Comparison of ENCODE assay signal across 16 mouse cellular contexts in the genomic region with DNA sequence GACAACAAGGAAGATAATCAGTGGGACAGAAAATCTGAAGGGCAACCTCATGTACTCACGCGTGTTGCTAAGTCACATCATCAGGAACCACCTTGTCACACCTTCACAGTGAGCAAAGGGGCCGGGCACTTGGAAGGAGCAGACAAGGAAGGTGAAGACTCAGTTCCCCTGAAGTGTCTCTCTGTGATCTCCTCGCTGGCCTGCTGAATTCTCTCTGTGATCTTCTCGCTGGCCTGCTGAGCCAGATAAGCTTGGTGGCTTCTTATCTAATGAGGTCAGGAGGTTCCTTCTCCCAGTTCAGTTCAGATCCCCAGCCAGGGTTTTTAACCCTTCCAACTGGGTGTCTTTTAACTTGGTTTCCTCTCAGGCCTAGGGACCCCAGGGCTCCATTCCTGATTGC. TPM values are rescaled to one million over a fixed set of nuclear protein-coding genes. Genes with fewer than 3 reads are reported as not detected.
DNase-seq lines count a peak whose midpoint lies in the region; ATAC-seq and TF ChIP-seq lines count a peak whose summit lies in the region.
"Had no signal": no experiment of that assay in that cellular context is flagged by ENCODE, and none has a peak within 500 bp of the region (broad histone marks: within the 10 kb centered on the region; RNA-seq: fewer than 3 reads in every experiment).

No protein-coding gene starts in this region.

- H3K27ac ChIP-seq in intestine, embryonic 15.5 days = peak overlapping the region; percentile 54; the same call in 1 of the 2 replicates
- no peak overlapping the region for H3K27ac ChIP-seq in layer of hippocampus, adult 2 months
- no peak overlapping the region for H3K27ac ChIP-seq in left cerebral cortex, adult 2 months
- H3K27ac ChIP-seq: hindbrain, postnatal 0 days; limb, embryonic 13.5 days had no signal

- H3K4me3 ChIP-seq in G1E (ENCODE audit: low read depth, low read length) = peak overlapping the region; percentile 67
- H3K4me3 ChIP-seq in intestine, embryonic 15.5 days (replicated peaks) = no peak overlapping the region
- H3K4me3 ChIP-seq in layer of hippocampus, adult 2 months = no peak overlapping the region
- no peak overlapping the region for H3K4me3 ChIP-seq in left cerebral cortex, adult 2 months
- H3K4me3 ChIP-seq: limb, embryonic 13.5 days had no signal

- intact Hi-C loops in left cerebral cortex, adult 2 months (cut with DNase I) = no loop called here

- 62% methylated on average over 5 of the region's 5 CpGs for WGBS in intestine, embryonic 15.5 days

- ATAC-seq in G1E (ENCODE audit: extremely low read depth, insufficient number of reproducible peaks, low FRiP score, poor library complexity, severe bottlenecking) = peak; percentile 86
- peak; percentile 81 for ATAC-seq in intestine, embryonic 15.5 days
- peak; percentile 56 for ATAC-seq in megakaryocyte, adult 5-6 weeks (ENCODE audit: poor library complexity, severe bottlenecking)
- ATAC-seq: hindbrain, postnatal 0 days had no signal

- no peak for TF ChIP-seq CTCF in G1E (IDR thresholded peaks at IDR 0.05; ENCODE audit: low read depth, low read length)
- TF ChIP-seq CTCF in layer of hippocampus, adult 2 months (conservative IDR thresholded peaks at IDR 0.05) = no peak
- TF ChIP-seq CTCF in left cerebral cortex, adult 2 months (IDR thresholded peaks at IDR 0.05) = no peak

- no peaks in the 10 kb centered on the region for H3K27me3 ChIP-seq in G1E (ENCODE audit: insufficient read depth, low read length)
- H3K27me3 ChIP-seq in intestine, embryonic 15.5 days (replicated peaks) = no peaks in the 10 kb centered on the region
- H3K27me3 ChIP-seq: limb, embryonic 13.5 days had no signal

- peaks cover 7% of the 10 kb centered on the region for H3K36me3 ChIP-seq in G1E (replicated peaks)
- H3K36me3 ChIP-seq in intestine, embryonic 15.5 days = no peaks in the 10 kb centered on the region
- H3K36me3 ChIP-seq: limb, embryonic 13.5 days had no signal

- DNase-seq in G1E (ENCODE audit: low spot score) (peak; percentile 81), MEL-GATA-1-ER (ENCODE audit: extremely low read depth, low read depth) (peak; percentile 95)
- no peak for DNase-seq in layer of hippocampus, adult 2 months (ENCODE audit: low spot score in 2 of 2)
- DNase-seq in left cerebral cortex, adult 2 months (ENCODE audit: extremely low spot score in 1 of 2, low spot score in 2 of 2) = no peak
- no peak for DNase-seq in gastrocnemius, postnatal 25 days
- no peak for DNase-seq in frontal cortex, postnatal 25 days (ENCODE audit: low spot score in 2 of 2)
- DNase-seq: adrenal gland, postnatal 25 days; cerebellum, adult 18-20 months; kidney, postnatal 10 days; lung, postnatal 36 days had no signal

- peaks cover 73% of the 10 kb centered on the region for H3K4me1 ChIP-seq in G1E (ENCODE audit: insufficient read depth, low read depth, low read length)
- no peaks in the 10 kb centered on the region; the same call in 1 of the 2 replicates for H3K4me1 ChIP-seq in intestine, embryonic 15.5 days (replicated peaks)
- H3K4me1 ChIP-seq: limb, embryonic 13.5 days had no signal

- H3K9me3 ChIP-seq in G1E (replicated peaks) = no peaks in the 10 kb centered on the region
- H3K9me3 ChIP-seq in intestine, embryonic 15.5 days = no peaks in the 10 kb centered on the region
- H3K9me3 ChIP-seq: limb, embryonic 13.5 days had no signal

- H3K9ac ChIP-seq in intestine, embryonic 15.5 days = no peak overlapping the region
- H3K9ac ChIP-seq: limb, embryonic 13.5 days had no signal

- H3K4me2 ChIP-seq in intestine, embryonic 15.5 days (replicated peaks) = peak overlapping the region; percentile 40
- H3K4me2 ChIP-seq: limb, embryonic 13.5 days had no signal

RNA-seq across cellular contexts. Expression of a gene that starts 8.1 kb away (rescaled TPM):
- total RNA-seq in G1E (2014; fragmentation: Nextera tagmentation) (2.3 TPM in 1 of 2 replicates, not detected in the other), G1E (2017) (1.4 and 2.2 TPM in 2 replicates)
- polyA plus RNA-seq in G1E (2012) = 0.22 and 0.33 TPM in 2 replicates
- 2.4 and 3.3 TPM in 2 replicates for polyA plus RNA-seq in intestine, embryonic 15.5 days (2015; fragmentation: Nextera tagmentation; extraction: Ambion mirVana)
- total RNA-seq in megakaryocyte, adult 5-6 weeks (2015) = 5.5 and 6.3 TPM in 2 replicates
- 15.4 and 20.2 TPM in 2 replicates for total RNA-seq in megakaryocyte, adult 5-6 weeks (2017)
- not detected for total RNA-seq in layer of hippocampus, adult 2 months (2021)
- under 1 TPM in 1 of 2 experiments, not detected in 1; 0.34 TPM for total RNA-seq in left cerebral cortex, adult 2 months (2021)
- not detected for total RNA-seq in gastrocnemius, postnatal 25 days (2021)
- total RNA-seq: hindbrain, postnatal 0 days; layer of hippocampus, postnatal 25 days had no signal

RNA-seq across cellular contexts. Expression of a gene that starts 24.6 kb away (rescaled TPM):
- total RNA-seq in G1E (2014; fragmentation: Nextera tagmentation) (not detected in 2 replicates), G1E (2017) (not detected in 2 replicates)
- not detected in 2 replicates for polyA plus RNA-seq in G1E (2012)
- 0.19 and 0.23 TPM in 2 replicates for polyA plus RNA-seq in intestine, embryonic 15.5 days (2015; fragmentation: Nextera tagmentation; extraction: Ambion mirVana)
- 77.8 and 87.0 TPM in 2 replicates for total RNA-seq in megakaryocyte, adult 5-6 weeks (2015)
- total RNA-seq in megakaryocyte, adult 5-6 weeks (2017) = 72.1 and 98.8 TPM in 2 replicates
- total RNA-seq in layer of hippocampus, adult 2 months (2021) = not detected
- total RNA-seq in left cerebral cortex, adult 2 months (2021) = under 1 TPM; 0.36 to 0.72 TPM
- not detected for total RNA-seq in gastrocnemius, postnatal 25 days (2021)
- total RNA-seq: adrenal gland, postnatal 25 days; hindbrain, postnatal 0 days; layer of hippocampus, postnatal 25 days had no signal
- polyA plus RNA-seq: heart, embryonic 16.5 days; hindbrain, postnatal 0 days had no signal

RNA-seq across cellular contexts. Expression of a gene that starts 27.1 kb away (rescaled TPM):
- total RNA-seq in G1E (2014; fragmentation: Nextera tagmentation) (84.3 and 99.8 TPM in 2 replicates), G1E (2017) (63.4 and 71.0 TPM in 2 replicates)
- 14.3 and 15.6 TPM in 2 replicates for polyA plus RNA-seq in G1E (2012)
- 0.24 and 0.37 TPM in 2 replicates for polyA plus RNA-seq in intestine, embryonic 15.5 days (2015; fragmentation: Nextera tagmentation; extraction: Ambion mirVana)
- total RNA-seq in megakaryocyte, adult 5-6 weeks (2015) = 48.1 and 51.7 TPM in 2 replicates
- total RNA-seq in megakaryocyte, adult 5-6 weeks (2017) = 45.3 and 52.1 TPM in 2 replicates
- under 1 TPM; 0.25 to 0.36 TPM for total RNA-seq in layer of hippocampus, adult 2 months (2021)
- total RNA-seq in left cerebral cortex, adult 2 months (2021) = under 1 TPM; 0.18 to 0.49 TPM
- total RNA-seq in gastrocnemius, postnatal 25 days (2021) = under 1 TPM in 1 of 2 experiments, not detected in 1; 0.08 TPM

RNA-seq across cellular contexts. Expression of a gene that starts 39.6 kb away (rescaled TPM):
- total RNA-seq in G1E (2014; fragmentation: Nextera tagmentation) = not detected in 2 replicates
- 0.05 and 0.06 TPM in 2 replicates for total RNA-seq in G1E (2017)
- polyA plus RNA-seq in G1E (2012) = not detected in 2 replicates
- polyA plus RNA-seq in intestine, embryonic 15.5 days (2015; fragmentation: Nextera tagmentation; extraction: Ambion mirVana) = 0.24 and 0.37 TPM in 2 replicates
- total RNA-seq in megakaryocyte, adult 5-6 weeks (2015) = 5.4 and 6.6 TPM in 2 replicates
- 18.9 and 19.2 TPM in 2 replicates for total RNA-seq in megakaryocyte, adult 5-6 weeks (2017)
- not detected for total RNA-seq in layer of hippocampus, adult 2 months (2021)
- not detected for total RNA-seq in left cerebral cortex, adult 2 months (2021)
- not detected for total RNA-seq in gastrocnemius, postnatal 25 days (2021)
- total RNA-seq: adrenal gland, postnatal 25 days; hindbrain, postnatal 0 days; layer of hippocampus, postnatal 25 days had no signal

RNA-seq across cellular contexts. Expression of a gene that starts 43.8 kb away (rescaled TPM):
- total RNA-seq in G1E (2014; fragmentation: Nextera tagmentation) (1.0 and 1.7 TPM in 2 replicates), G1E (2017) (0.87 and 0.93 TPM in 2 replicates)
- polyA plus RNA-seq in G1E (2012) = 0.20 and 0.21 TPM in 2 replicates
- polyA plus RNA-seq in intestine, embryonic 15.5 days (2015; fragmentation: Nextera tagmentation; extraction: Ambion mirVana) = 0.28 and 0.45 TPM in 2 replicates
- 68.9 and 78.4 TPM in 2 replicates for total RNA-seq in megakaryocyte, adult 5-6 weeks (2015)
- 34.0 and 39.6 TPM in 2 replicates for total RNA-seq in megakaryocyte, adult 5-6 weeks (2017)
- total RNA-seq in layer of hippocampus, adult 2 months (2021) = not detected
- total RNA-seq in left cerebral cortex, adult 2 months (2021) = under 1 TPM in 1 of 2 experiments, not detected in 1; 0.48 TPM
- not detected for total RNA-seq in gastrocnemius, postnatal 25 days (2021)
- polyA plus RNA-seq: hindbrain, postnatal 0 days had no signal

Comparison
In these comparisons a context has a peak if more than half of its experiments do, and no peak if none do; other contexts are left out.
1. DNase-seq: peak in G1E (single experiment) and MEL-GATA-1-ER (single experiment); none in layer of hippocampus, adult 2 months (0 of 2), left cerebral cortex, adult 2 months (0 of 2), gastrocnemius, postnatal 25 days (single experiment) and frontal cortex, postnatal 25 days (0 of 2).
2. RNA of a gene that starts 24.6 kb away (total RNA-seq): 72.1 to 98.8 TPM in megakaryocyte, adult 5-6 weeks; 0.36 to 0.72 TPM in left cerebral cortex, adult 2 months, not detected in G1E, not detected in layer of hippocampus, adult 2 months and not detected in gastrocnemius, postnatal 25 days; every median in the first group is over 10 times any median in the second.
3. RNA of a gene that starts 27.1 kb away (total RNA-seq): 63.4 to 99.8 TPM in G1E and 45.3 to 52.1 TPM in megakaryocyte, adult 5-6 weeks; 0.18 to 0.49 TPM in left cerebral cortex, adult 2 months, 0.25 to 0.36 TPM in layer of hippocampus, adult 2 months and 0.08 TPM in gastrocnemius, postnatal 25 days; every median in the first group is over 10 times any median in the second.
4. Peak in every context shown above with its lines, with median percentiles within 50 percentile points of each other: ATAC-seq.